Mouse (Mus musculus) skeletal muscle tissue, postnatal 0 days (tissue): Measurements from ENCODE around the gene Ptrhd1. TPM values are rescaled to one million over a fixed set of nuclear protein-coding genes. Genes with fewer than 3 reads are reported as not detected.

Experiments
- polyA plus RNA-seq: library from polyadenylated mRNA; unstranded; fragments of >200 nt; fragmentation: Nextera tagmentation; extraction: Ambion mirVana; gene quantifications from 2 replicates; pipeline ENCODE4 v1.2.1, GENCODE M21; 2015

Gene Ptrhd1
- polyA plus RNA-seq = 4.6 and 5.2 TPM in 2 replicates

GRCm38 (mm10) chr12:4233572-4234508 lies at the start of gene Ptrhd1, which contains the start of gene Cenpo:
TSS of gene Ptrhd1 (plus strand) at chr12:4234027.
TSS of gene Cenpo (minus strand) at chr12:4234294.

Other genes starting within 250 kb of the Ptrhd1 start
- gene Efr3b, start 195.1 kb upstream of the Ptrhd1 start, polyA plus RNA-seq = 1.5 and 1.7 TPM in 2 replicates
- gene Dnajc27, start 151.4 kb upstream of the Ptrhd1 start, polyA plus RNA-seq = 4.6 and 5.2 TPM in 2 replicates
- gene Adcy3, start 100.9 kb upstream of the Ptrhd1 start, polyA plus RNA-seq = 2.1 and 3.0 TPM in 2 replicates
- gene Cenpo, start 267 bp downstream of the Ptrhd1 start, polyA plus RNA-seq = 2.5 and 3.2 TPM in 2 replicates
- 8.8 and 10.1 TPM in 2 replicates for gene Ncoa1, start 243.2 kb downstream of the Ptrhd1 start, polyA plus RNA-seq